Mouse (Mus musculus): ENCODE results near the gene Smg1. TPM values are rescaled to one million over a fixed set of nuclear protein-coding genes. Genes with fewer than 3 reads are reported as not detected.
A peak's percentile ranks its signal among the peaks of the same experiment; 100 is the strongest.

The Smg1 gene
- polyA plus RNA-seq, 1 experiment from 2014 or later = 27.7 TPM

- Histone ChIP-seq H3K4me2 (no peak overlapping the region), H3K27me3 (no peaks in the 10 kb centered on the region), H3K9me3 (no peaks in the 10 kb centered on the region), H3K4me3 (replicated peaks) (no peak overlapping the region), H3K36me3 (peaks cover 64% of the 10 kb centered on the region), H3K9ac (replicated peaks) (no peak overlapping the region), H3K4me1 (replicated peaks) (peaks cover 14% of the 10 kb centered on the region), H3K27ac (no peak overlapping the region)
- 81% methylated on average over 3 of the region's 3 CpGs for WGBS
- no peak for ATAC-seq (ENCODE audit: insufficient number of reproducible peaks, insufficient read depth, low FRiP score, low TSS enrichment, low read depth)
These were observed 125.0 kb downstream of the Smg1 start for GRCm38 (mm10) chr7:118118426-118118825.

GRCm38 (mm10) chr7:118117539-118118210 lies 125.8 kb downstream of the Smg1 start:
- no peak overlapping the region for H3K4me2 ChIP-seq
- WGBS = 54% methylated on average over 4 of the region's 4 CpGs
- H3K9ac ChIP-seq (replicated peaks) = no peak overlapping the region
- H3K4me3 ChIP-seq (replicated peaks) = no peak overlapping the region
- no peaks in the 10 kb centered on the region for H3K27me3 ChIP-seq
- H3K27ac ChIP-seq = no peak overlapping the region
- H3K36me3 ChIP-seq = peaks cover 65% of the 10 kb centered on the region
- peaks cover 22% of the 10 kb centered on the region for H3K4me1 ChIP-seq (replicated peaks)
- no peaks in the 10 kb centered on the region for H3K9me3 ChIP-seq
- no peak for ATAC-seq (ENCODE audit: insufficient number of reproducible peaks, insufficient read depth, low FRiP score, low TSS enrichment, low read depth)

GRCm38 (mm10) chr7:118116787-118117538 lies 126.5 kb downstream of the Smg1 start:
- H3K36me3 ChIP-seq = peaks cover 66% of the 10 kb centered on the region
- H3K27ac ChIP-seq = peak overlapping the region; percentile 23; the same call in 1 of the 2 replicates
- no peaks in the 10 kb centered on the region for H3K9me3 ChIP-seq
- peak overlapping the region; percentile 63 for H3K4me2 ChIP-seq
- ATAC-seq (ENCODE audit: insufficient number of reproducible peaks, insufficient read depth, low FRiP score, low TSS enrichment, low read depth) = no peak
- no peaks in the 10 kb centered on the region for H3K27me3 ChIP-seq
- H3K4me1 ChIP-seq (replicated peaks) = peaks cover 29% of the 10 kb centered on the region
- whole genome bisulfite sequencing = 16% methylated on average over 8 of the region's 8 CpGs
- peak overlapping the region; percentile 98; the same call in 1 of the 2 replicates for H3K4me3 ChIP-seq (replicated peaks)
- H3K9ac ChIP-seq (replicated peaks) = no peak overlapping the region

GRCm38 (mm10) chr7:118115877-118116568 lies 127.4 kb downstream of the Smg1 start, which contains the start of gene Rps15a:
TSS of gene Rps15a (minus strand) at chr7:118116188.
- H3K9me3 ChIP-seq = no peaks in the 10 kb centered on the region
- H3K4me1 ChIP-seq (replicated peaks) = peaks cover 33% of the 10 kb centered on the region
- peak within 1 kb of the TSS; percentile 94 for H3K27ac ChIP-seq
- peak; percentile 77 for ATAC-seq (ENCODE audit: insufficient number of reproducible peaks, insufficient read depth, low FRiP score, low TSS enrichment, low read depth)
- H3K9ac ChIP-seq (replicated peaks) = peak within 1 kb of the TSS; percentile 99
- peaks cover 69% of the 10 kb centered on the region for H3K36me3 ChIP-seq
- H3K4me3 ChIP-seq (replicated peaks) = peak within 1 kb of the TSS; percentile 98
- H3K4me2 ChIP-seq = peak within 1 kb of the TSS; percentile 64
- WGBS = 0% methylated on average over 40 of the region's 40 CpGs
- no peaks in the 10 kb centered on the region for H3K27me3 ChIP-seq

- Histone ChIP-seq H3K4me1 (replicated peaks) (peaks cover 33% of the 10 kb centered on the region), H3K4me3 (replicated peaks) (peak overlapping the region; percentile 98), H3K4me2 (peak overlapping the region; percentile 64), H3K36me3 (peaks cover 69% of the 10 kb centered on the region), H3K9ac (replicated peaks) (peak overlapping the region; percentile 99), H3K27ac (peak overlapping the region; percentile 94), H3K9me3 (no peaks in the 10 kb centered on the region), H3K27me3 (no peaks in the 10 kb centered on the region)
- under 1% methylated on average over 20 of the region's 20 CpGs for WGBS
- ATAC-seq (ENCODE audit: insufficient number of reproducible peaks, insufficient read depth, low FRiP score, low TSS enrichment, low read depth) = peak; percentile 40; the same call in 1 of the 2 replicates
These were observed 128.0 kb downstream of the Smg1 start for GRCm38 (mm10) chr7:118115533-118115876.

- Histone ChIP-seq H3K27me3 (no peaks in the 10 kb centered on the region), H3K9ac (replicated peaks) (peak overlapping the region; percentile 99; the same call in 1 of the 2 replicates), H3K4me2 (peak overlapping the region; percentile 64), H3K4me3 (replicated peaks) (peak overlapping the region; percentile 98), H3K4me1 (replicated peaks) (peaks cover 33% of the 10 kb centered on the region), H3K9me3 (no peaks in the 10 kb centered on the region), H3K27ac (no peak overlapping the region), H3K36me3 (peaks cover 69% of the 10 kb centered on the region)
- no peak for ATAC-seq (ENCODE audit: insufficient number of reproducible peaks, insufficient read depth, low FRiP score, low TSS enrichment, low read depth)
- 69% methylated on average over 5 of the region's 5 CpGs for WGBS
These were observed 129.8 kb downstream of the Smg1 start for GRCm38 (mm10) chr7:118113541-118114297.

GRCm38 (mm10) chr7:118111128-118111527 lies 132.3 kb downstream of the Smg1 start:
- Histone ChIP-seq H3K4me1 (replicated peaks) (peaks cover 33% of the 10 kb centered on the region), H3K9ac (replicated peaks) (no peak overlapping the region), H3K9me3 (no peaks in the 10 kb centered on the region), H3K4me2 (peak overlapping the region; percentile 64), H3K27me3 (no peaks in the 10 kb centered on the region), H3K36me3 (peaks cover 87% of the 10 kb centered on the region), H3K27ac (no peak overlapping the region), H3K4me3 (replicated peaks) (no peak overlapping the region; the same call in 1 of the 2 replicates)
- 87% methylated on average over 3 of the region's 3 CpGs for WGBS
- no peak for ATAC-seq (ENCODE audit: insufficient number of reproducible peaks, insufficient read depth, low FRiP score, low TSS enrichment, low read depth)

GRCm38 (mm10) chr7:118107671-118108070 lies 135.8 kb downstream of the Smg1 start:
- Histone ChIP-seq H3K4me3 (replicated peaks) (no peak overlapping the region), H3K27me3 (no peaks in the 10 kb centered on the region), H3K9ac (replicated peaks) (no peak overlapping the region), H3K4me1 (replicated peaks) (peaks cover 11% of the 10 kb centered on the region), H3K36me3 (peaks cover 87% of the 10 kb centered on the region), H3K27ac (no peak overlapping the region), H3K9me3 (no peaks in the 10 kb centered on the region), H3K4me2 (no peak overlapping the region)
- 74% methylated on average over 1 of the region's 1 CpGs for WGBS
- no peak for ATAC-seq (ENCODE audit: insufficient number of reproducible peaks, insufficient read depth, low FRiP score, low TSS enrichment, low read depth)

GRCm38 (mm10) chr7:118104458-118105052 lies 138.9 kb downstream of the Smg1 start:
- Histone ChIP-seq H3K4me3 (replicated peaks) (no peak overlapping the region), H3K36me3 (peaks cover 56% of the 10 kb centered on the region), H3K4me2 (no peak overlapping the region), H3K27me3 (no peaks in the 10 kb centered on the region), H3K27ac (no peak overlapping the region), H3K9ac (replicated peaks) (no peak overlapping the region), H3K4me1 (replicated peaks) (peaks cover 12% of the 10 kb centered on the region), H3K9me3 (no peaks in the 10 kb centered on the region)
- WGBS = 73% methylated on average over 5 of the region's 5 CpGs
- ATAC-seq (ENCODE audit: insufficient number of reproducible peaks, insufficient read depth, low FRiP score, low TSS enrichment, low read depth) = no peak

Data from limb, embryonic 12.5 days (tissue).